In the genomic region with DNA sequence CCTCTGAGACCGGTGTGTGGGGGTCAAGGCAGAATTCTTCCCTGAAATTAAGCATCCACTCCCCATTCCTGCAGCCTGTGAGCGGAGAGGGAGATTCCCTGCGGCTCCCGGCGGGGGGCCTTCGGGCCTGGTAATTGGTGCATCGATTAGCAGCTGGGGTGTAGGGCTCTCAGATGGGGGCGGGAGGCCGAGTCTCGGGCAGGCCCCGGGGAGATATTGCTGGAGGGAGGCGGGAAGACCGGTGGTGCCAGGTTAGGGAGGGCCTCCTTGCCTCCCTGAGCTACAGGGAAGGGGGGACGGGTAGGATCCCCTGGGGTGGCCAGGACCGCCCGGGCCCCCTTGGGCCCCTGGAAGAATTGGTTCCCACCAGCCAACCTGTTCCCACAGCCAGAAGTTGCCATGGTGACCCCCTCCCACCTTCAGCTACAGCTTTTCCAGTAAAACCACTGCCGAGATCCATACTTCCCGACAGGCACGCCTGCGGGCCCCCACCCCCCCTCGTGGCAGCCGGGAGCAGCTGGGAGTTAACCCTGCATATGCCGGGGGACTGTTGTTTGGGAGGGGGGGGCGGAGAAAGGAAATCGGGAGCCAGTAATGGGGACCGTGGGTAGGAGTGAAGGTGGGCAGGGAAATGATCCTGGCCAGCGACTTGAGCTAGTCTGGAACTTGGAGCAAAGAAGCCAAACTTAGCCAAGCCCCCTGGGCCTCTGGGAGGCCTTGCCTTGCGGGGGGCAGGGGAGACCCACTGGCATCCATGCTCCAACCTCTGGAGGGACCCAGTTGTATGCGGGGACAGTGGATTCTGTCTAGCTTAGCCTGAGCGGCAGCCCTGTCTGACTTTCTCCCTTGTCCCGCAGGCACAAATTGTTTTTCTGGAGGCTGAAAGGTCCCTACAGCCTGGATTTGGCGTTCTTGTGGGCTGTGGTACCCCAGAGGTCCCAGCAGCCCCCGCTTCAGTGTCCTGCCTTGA, we compare ENCODE assay signal across 8 mouse cellular contexts. TPM values are rescaled to one million over a fixed set of nuclear protein-coding genes. Genes with fewer than 3 reads are reported as not detected.
DNase-seq lines count a peak whose midpoint lies in the region; ATAC-seq and TF ChIP-seq lines count a peak whose summit lies in the region.

No protein-coding gene starts in this region.

- WGBS in heart, embryonic 11.5 days (ENCODE audit: insufficient replicate concordance): 8% methylated on average over 33 of the region's 33 CpGs
- WGBS in forebrain, postnatal 0 days: 4% methylated on average over 32 of the region's 33 CpGs
- WGBS in stomach, postnatal 0 days: 11% methylated on average over 32 of the region's 33 CpGs

- H3K9ac ChIP-seq in heart, embryonic 11.5 days (ENCODE audit: low read depth, low read length): peak overlapping the region; percentile 62
- peak overlapping the region; percentile 71 for H3K9ac ChIP-seq in ES-E14 (ENCODE audit: insufficient read depth, low read depth, low read length, poor library complexity, severe bottlenecking)
- peak overlapping the region; percentile 14; the same call in 1 of the 2 replicates for H3K9ac ChIP-seq in forebrain, postnatal 0 days
- H3K9ac ChIP-seq in stomach, postnatal 0 days (ENCODE audit: low read length): peak overlapping the region; percentile 54

- no peak for ATAC-seq in heart, embryonic 11.5 days (replicated peaks; ENCODE audit: insufficient number of reproducible peaks, low FRiP score, low TSS enrichment)
- ATAC-seq in forebrain, postnatal 0 days: peak; percentile 29
- ATAC-seq in stomach, postnatal 0 days (ENCODE audit: low FRiP score, low TSS enrichment): no peak
- ATAC-seq in inflammation-experienced regulatory T-cells, adult 6 months: no peak

- peaks cover 33% of the 10 kb centered on the region for H3K4me1 ChIP-seq in heart, embryonic 11.5 days (ENCODE audit: control insufficient read depth, insufficient read depth, low read length)
- peaks cover 7 to 21% of the 10 kb centered on the region in 2 experiments; a peak in 3 of 4 replicates for H3K4me1 ChIP-seq in ES-E14 (ENCODE audit: control insufficient read depth in 2 of 2, insufficient read depth in 2 of 2, low read length in 2 of 2, poor library complexity in 1 of 2)
- peaks cover 11% of the 10 kb centered on the region for H3K4me1 ChIP-seq in forebrain, postnatal 0 days (ENCODE audit: insufficient read depth)
- peaks cover 15% of the 10 kb centered on the region for H3K4me1 ChIP-seq in stomach, postnatal 0 days (replicated peaks; ENCODE audit: control insufficient read depth, insufficient read depth)

- peak overlapping the region; percentile 64 for H3K4me2 ChIP-seq in heart, embryonic 11.5 days
- H3K4me2 ChIP-seq in forebrain, postnatal 0 days (ENCODE audit: low read depth): peak overlapping the region; percentile 35
- peak overlapping the region; percentile 51 for H3K4me2 ChIP-seq in stomach, postnatal 0 days (replicated peaks; ENCODE audit: low read depth)

- DNase-seq in heart, postnatal 25 days (ENCODE audit: low spot score): no peak
- peak; percentile 79 for DNase-seq in ES-E14 (ENCODE audit: low read depth, low spot score)
- DNase-seq in forebrain, postnatal 0 days: peak; percentile 41
- DNase-seq in lung, postnatal 4 days: peak; percentile 45 to 66
- no peak for DNase-seq in stomach, postnatal 0 days (ENCODE audit: low spot score)
- DNase-seq in gastrocnemius, postnatal 36 days: no peak

- peaks cover 9% of the 10 kb centered on the region for H3K27me3 ChIP-seq in heart, embryonic 11.5 days (ENCODE audit: control insufficient read depth, insufficient read depth, low read length)
- H3K27me3 ChIP-seq in forebrain, postnatal 0 days (ENCODE audit: insufficient read depth, low read length): peaks cover 17% of the 10 kb centered on the region; the same call in 1 of the 2 replicates
- H3K27me3 ChIP-seq in stomach, postnatal 0 days (ENCODE audit: control insufficient read depth, insufficient read depth, low read length): no peaks in the 10 kb centered on the region

- no peak for TF ChIP-seq EP300 in stomach, postnatal 0 days (optimal IDR thresholded peaks at IDR 0.05)

- intact Hi-C loops in heart, postnatal 25 days (cut with DNase I): no loop called here
- intact Hi-C loops in gastrocnemius, postnatal 36 days (cut with DNase I): no loop called here

- H3K27ac ChIP-seq in heart, embryonic 11.5 days (ENCODE audit: low read depth, low read length): no peak overlapping the region
- peak overlapping the region; percentile 95 for H3K27ac ChIP-seq in ES-E14 (ENCODE audit: insufficient read depth, low read depth, low read length, poor library complexity, severe bottlenecking)
- no peak overlapping the region for H3K27ac ChIP-seq in forebrain, postnatal 0 days (ENCODE audit: low read depth, low read length)
- H3K27ac ChIP-seq in stomach, postnatal 0 days (replicated peaks): peak overlapping the region; percentile 53; the same call in 1 of the 2 replicates

- in situ Hi-C loops in ES-E14 (cut with MboI; ENCODE audit: low sequenced_read_pairs in 2 of 2, unreplicated experiment in 2 of 2): no loop called here

- no peaks in the 10 kb centered on the region for H3K9me3 ChIP-seq in heart, embryonic 11.5 days (replicated peaks; ENCODE audit: control insufficient read depth, low read length)
- no peaks in the 10 kb centered on the region for H3K9me3 ChIP-seq in ES-E14 (ENCODE audit: control insufficient read depth, insufficient read depth, low read depth, low read length)
- no peaks in the 10 kb centered on the region for H3K9me3 ChIP-seq in forebrain, postnatal 0 days (ENCODE audit: low read length)
- H3K9me3 ChIP-seq in stomach, postnatal 0 days (ENCODE audit: control insufficient read depth, low read length): no peaks in the 10 kb centered on the region

- peak overlapping the region; percentile 29 for H3K4me3 ChIP-seq in heart, embryonic 11.5 days (ENCODE audit: low read depth, low read length)
- peak overlapping the region; percentile 27 to 55 for H3K4me3 ChIP-seq in ES-E14 (ENCODE audit: insufficient read depth in 1 of 2, low read depth in 1 of 2, low read length in 2 of 2, poor library complexity in 1 of 2, severe bottlenecking in 1 of 2)
- peak overlapping the region; percentile 11; the same call in 1 of the 2 replicates for H3K4me3 ChIP-seq in forebrain, postnatal 0 days (ENCODE audit: low read depth, low read length)
- peak overlapping the region; percentile 19; the same call in 1 of the 2 replicates for H3K4me3 ChIP-seq in stomach, postnatal 0 days (ENCODE audit: low read depth, low read length)

- no peaks in the 10 kb centered on the region for H3K36me3 ChIP-seq in heart, embryonic 11.5 days (ENCODE audit: control insufficient read depth, insufficient read depth, low read length)
- no peaks in the 10 kb centered on the region for H3K36me3 ChIP-seq in ES-E14 (ENCODE audit: control insufficient read depth, insufficient read depth, low read length, poor library complexity, severe bottlenecking)
- H3K36me3 ChIP-seq in forebrain, postnatal 0 days (ENCODE audit: insufficient read depth): no peaks in the 10 kb centered on the region
- no peaks in the 10 kb centered on the region for H3K36me3 ChIP-seq in stomach, postnatal 0 days (ENCODE audit: control insufficient read depth, insufficient read depth, low read length)

- TF ChIP-seq CTCF in forebrain, postnatal 0 days (IDR thresholded peaks at IDR 0.05; ENCODE audit: low read depth): no peak
- no peak for TF ChIP-seq CTCF in stomach, postnatal 0 days (IDR thresholded peaks at IDR 0.05; ENCODE audit: low read depth)

TF ChIP-seq in ES-E14, 5 proteins besides CTCF, POLR2A, EP300 and RAD21:
- TF ChIP-seq ZNF384 (IDR thresholded peaks at IDR 0.05; ENCODE audit: low read depth, low read length) (no peak), MAFK (IDR thresholded peaks at IDR 0.05; ENCODE audit: insufficient read depth, low read depth, low read length) (no peak), HCFC1 (IDR thresholded peaks at IDR 0.05; ENCODE audit: borderline replicate concordance, insufficient read depth, low read length) (no peak), CHD2 (IDR thresholded peaks at IDR 0.05; ENCODE audit: low read depth, low read length) (no peak), ZC3H11A (IDR thresholded peaks at IDR 0.05; ENCODE audit: borderline replicate concordance, low read depth, low read length) (no peak)

RNA-seq across cellular contexts. Expression of a gene that starts 15.9 kb away (rescaled TPM):
- polyA plus RNA-seq in heart, embryonic 11.5 days (2014; fragmentation: Nextera tagmentation; extraction: Ambion mirVana): 3.0 and 3.7 TPM in 2 replicates
- 1 to 10 TPM; 6.7 to 7.3 TPM for total RNA-seq in heart, postnatal 25 days (2021)
- total RNA-seq in ES-E14 (2012; rRNA removed): 1.2 and 3.1 TPM in 2 replicates
- 5.9 and 8.2 TPM in 2 replicates for total RNA-seq in forebrain, postnatal 0 days (2014; rRNA removed)
- polyA plus RNA-seq in forebrain, postnatal 0 days (2015; fragmentation: Nextera tagmentation; extraction: Ambion mirVana): 2.6 and 2.9 TPM in 2 replicates
- polyA plus RNA-seq in stomach, postnatal 0 days (2015; fragmentation: Nextera tagmentation; extraction: Ambion mirVana): 5.7 and 6.5 TPM in 2 replicates
- polyA plus RNA-seq in inflammation-experienced regulatory T-cells, adult 6 months (2017; shearing (Covaris generic)): 10 to 100 TPM in 1 of 3 experiments, 1 to 10 TPM in 2; 8.5 to 12.7 (median 9.3) TPM
- 1 to 10 TPM; 4.3 to 5.2 TPM for total RNA-seq in gastrocnemius, postnatal 36 days (2021)

RNA-seq across cellular contexts. Expression of a gene that starts 28.6 kb away (rescaled TPM):
- not detected in 2 replicates for polyA plus RNA-seq in heart, embryonic 11.5 days (2014; fragmentation: Nextera tagmentation; extraction: Ambion mirVana)
- not detected for total RNA-seq in heart, postnatal 25 days (2021)
- 0.36 and 0.58 TPM in 2 replicates for total RNA-seq in ES-E14 (2012; rRNA removed)
- not detected in 2 replicates for total RNA-seq in forebrain, postnatal 0 days (2014; rRNA removed)
- not detected in 2 replicates for polyA plus RNA-seq in forebrain, postnatal 0 days (2015; fragmentation: Nextera tagmentation; extraction: Ambion mirVana)
- not detected in 2 replicates for polyA plus RNA-seq in stomach, postnatal 0 days (2015; fragmentation: Nextera tagmentation; extraction: Ambion mirVana)
- not detected for polyA plus RNA-seq in inflammation-experienced regulatory T-cells, adult 6 months (2017; shearing (Covaris generic))
- total RNA-seq in gastrocnemius, postnatal 36 days (2021): not detected

RNA-seq across cellular contexts. Expression of a gene that starts 40.1 kb away (rescaled TPM):
- polyA plus RNA-seq in heart, embryonic 11.5 days (2014; fragmentation: Nextera tagmentation; extraction: Ambion mirVana): 256 and 259 TPM in 2 replicates
- 1 to 10 TPM in 1 of 2 experiments, under 1 TPM in 1; 0.73 to 1.3 TPM for total RNA-seq in heart, postnatal 25 days (2021)
- total RNA-seq in ES-E14 (2012; rRNA removed): 125 and 166 TPM in 2 replicates
- 5.7 and 6.2 TPM in 2 replicates for total RNA-seq in forebrain, postnatal 0 days (2014; rRNA removed)
- 24.9 and 31.4 TPM in 2 replicates for polyA plus RNA-seq in forebrain, postnatal 0 days (2015; fragmentation: Nextera tagmentation; extraction: Ambion mirVana)
- 67.0 and 91.7 TPM in 2 replicates for polyA plus RNA-seq in stomach, postnatal 0 days (2015; fragmentation: Nextera tagmentation; extraction: Ambion mirVana)
- 100 to 1,000 TPM in 1 of 3 experiments, 10 to 100 TPM in 2; 16.8 to 256 (median 23.6) TPM for polyA plus RNA-seq in inflammation-experienced regulatory T-cells, adult 6 months (2017; shearing (Covaris generic))
- total RNA-seq in gastrocnemius, postnatal 36 days (2021): under 1 TPM; 0.74 to 0.84 TPM

Comparison
In these comparisons a context has a peak if more than half of its experiments do, and no peak if none do; other contexts are left out.
1. H3K27ac ChIP-seq: peak in ES-E14 (single experiment) and stomach, postnatal 0 days (single experiment); none in heart, embryonic 11.5 days (single experiment) and forebrain, postnatal 0 days (single experiment).
2. H3K9ac ChIP-seq: peak in every context shown above with its lines; median percentile 71 in ES-E14; 62 in heart, embryonic 11.5 days; 54 in stomach, postnatal 0 days; 14 in forebrain, postnatal 0 days.
3. DNase-seq: peak in ES-E14 (single experiment), forebrain, postnatal 0 days (single experiment) and lung, postnatal 4 days (2 of 2); none in heart, postnatal 25 days (single experiment), stomach, postnatal 0 days (single experiment) and gastrocnemius, postnatal 36 days (0 of 2).
4. RNA of a gene that starts 40.1 kb away (total RNA-seq): 125 to 166 TPM in ES-E14; 5.7 to 6.2 TPM in forebrain, postnatal 0 days, 0.73 to 1.3 TPM in heart, postnatal 25 days and 0.74 to 0.84 TPM in gastrocnemius, postnatal 36 days; every median in the first group is over 10 times any median in the second.
5. Peak in every context shown above with its lines, with median percentiles within 50 percentile points of each other: H3K4me2 ChIP-seq and H3K4me3 ChIP-seq.